Mouse (Mus musculus) liver, embryonic 15.5 days (tissue): ENCODE results near the gene Rplp0. TPM values are rescaled to one million over a fixed set of nuclear protein-coding genes. Genes with fewer than 3 reads are reported as not detected.

ENCODE experiments used
- ATAC-seq: fragments of 200-750 bp; cut with Nextera tagmentation; 2 replicates; pipeline ENCODE4 v1.8.0; 2017; ENCODE audit warnings: moderate number of reproducible peaks, mild to moderate bottlenecking, moderate library complexity; ENCODE audit not compliant: insufficient read depth
- H3K27ac ChIP-seq: fragments of 300-500 bp; sonication (generic); replicated peaks from 2 replicates; pipeline ENCODE4 v1.5.1; 2015; ENCODE audit warnings: mild to moderate bottlenecking, inconsistent platforms
- H3K27me3 ChIP-seq: fragments of 300-500 bp; sonication (generic); 2 replicates; pipeline ENCODE4 v1.6.1; 2015; ENCODE audit warnings: mild to moderate bottlenecking, inconsistent platforms
- H3K36me3 ChIP-seq: fragments of 300-500 bp; sonication (generic); replicated peaks from 2 replicates; pipeline ENCODE4 v1.6.1; 2015; ENCODE audit warnings: moderate library complexity, mild to moderate bottlenecking, inconsistent platforms
- H3K4me1 ChIP-seq: fragments of 300-500 bp; sonication (generic); replicated peaks from 2 replicates; pipeline ENCODE4 v1.6.1; 2015; ENCODE audit warnings: inconsistent platforms
- H3K4me2 ChIP-seq: fragments of 300-500 bp; sonication (generic); 2 replicates; pipeline ENCODE4 v1.6.1; 2015; ENCODE audit warnings: moderate library complexity, mild to moderate bottlenecking, inconsistent platforms
- H3K4me3 ChIP-seq: fragments of 300-500 bp; sonication (generic); replicated peaks from 2 replicates; pipeline ENCODE4 v1.5.1; 2015; ENCODE audit warnings: mild to moderate bottlenecking, inconsistent platforms
- H3K9ac ChIP-seq: fragments of 300-500 bp; sonication (generic); 2 replicates; pipeline ENCODE4 v1.6.1; 2015; ENCODE audit warnings: moderate library complexity, mild to moderate bottlenecking, inconsistent platforms
- H3K9me3 ChIP-seq: fragments of 300-500 bp; sonication (generic); replicated peaks from 2 replicates; pipeline ENCODE4 v1.6.1; 2016; ENCODE audit warnings: inconsistent platforms
- WGBS: fragments of 180-500 bp; shearing (Covaris S2); methylation state at CpG from one replicate; pipeline ENCODE4 v1.1.7; 2015; ENCODE audit warnings: mixed read lengths; ENCODE audit not compliant: insufficient replicate concordance; 5-methylcytosine and 5-hydroxymethylcytosine counted together
- polyA plus RNA-seq: library from polyadenylated mRNA; unstranded; fragments of >200 nt; fragmentation: Nextera tagmentation; extraction: Ambion mirVana; gene quantifications from 2 replicates; pipeline ENCODE4 v1.2.1, GENCODE M21; 2015

The Rplp0 gene
- polyA plus RNA-seq, 1 experiment from 2014 or later, result 1,078 TPM

DNA sequence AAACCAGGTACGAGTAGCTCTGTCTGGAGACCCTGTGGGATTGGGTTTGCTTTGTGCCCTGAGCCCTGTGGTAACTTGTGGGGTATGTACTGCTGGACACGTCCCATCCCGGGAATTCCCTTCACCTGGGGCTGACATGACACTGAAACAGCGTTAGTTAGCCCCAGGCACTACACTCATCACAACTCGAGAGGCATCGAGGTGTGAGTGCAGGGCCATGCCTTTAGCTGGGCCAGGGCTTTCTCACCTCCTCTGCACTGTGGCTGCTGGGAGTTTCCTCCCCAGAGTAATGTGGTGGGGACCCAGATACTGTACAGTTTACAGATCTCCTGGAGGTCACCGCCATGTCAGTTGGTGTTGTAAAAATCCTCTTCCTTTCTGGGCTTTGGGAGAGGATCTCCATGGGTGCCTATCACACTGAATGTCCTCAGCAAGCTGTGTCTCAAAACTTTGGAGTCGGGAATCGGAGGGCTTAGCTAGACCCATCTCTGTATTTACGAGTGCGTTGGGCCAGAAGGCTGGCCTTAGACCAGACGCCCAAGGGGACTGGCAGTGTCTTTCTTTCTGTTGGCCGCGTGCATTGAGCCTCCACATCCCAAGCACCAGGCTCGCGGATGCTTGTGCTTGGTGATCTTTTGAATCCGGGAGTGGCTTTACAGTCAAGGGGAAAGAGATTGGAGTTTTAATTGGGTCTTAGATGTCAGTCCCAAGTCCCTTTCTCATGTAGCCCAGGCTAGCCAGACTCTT is 32.6 kb upstream of the Rplp0 start:
- H3K27ac ChIP-seq, result no peak overlapping the region
- H3K9ac ChIP-seq, result no peak overlapping the region
- ATAC-seq, result no peak
- H3K27me3 ChIP-seq, result no peaks in the 10 kb centered on the region
- H3K4me1 ChIP-seq, result peaks cover 89% of the 10 kb centered on the region
- no peak overlapping the region for H3K4me3 ChIP-seq
- 0 out of 2 replicates have a peak, but pooled peaks cover 3% of the 10 kb centered on the region for H3K36me3 ChIP-seq
- 81% methylated on average over 17 of the region's 17 CpGs for WGBS
- H3K4me2 ChIP-seq, result no peak overlapping the region
- H3K9me3 ChIP-seq, result no peaks in the 10 kb centered on the region

DNA sequence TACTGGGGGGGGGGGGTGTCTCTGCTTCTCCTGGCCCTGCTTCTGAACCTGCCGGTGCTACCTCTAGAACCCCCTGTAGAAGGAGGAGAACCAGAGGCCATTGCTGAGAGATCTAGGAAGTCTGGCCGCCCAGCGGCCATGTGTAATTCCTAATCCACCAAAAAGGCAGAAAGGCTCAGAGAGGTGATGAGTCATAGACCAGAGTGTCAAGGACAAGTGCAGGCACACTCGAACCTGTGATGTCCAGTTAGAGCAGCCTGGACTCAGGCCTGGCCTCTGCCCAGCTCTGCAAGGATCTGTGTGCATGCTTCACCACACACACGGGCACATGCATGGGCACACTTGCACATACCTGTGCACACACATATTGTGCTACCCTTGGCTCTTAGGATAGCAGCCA is 31.1 kb upstream of the Rplp0 start:
- no peak for ATAC-seq
- H3K4me2 ChIP-seq, result no peak overlapping the region
- no peak overlapping the region for H3K9ac ChIP-seq
- 0 out of 2 replicates have a peak, but pooled peaks cover under 1% of the 10 kb centered on the region for H3K36me3 ChIP-seq
- 65% methylated on average over 5 of the region's 5 CpGs for WGBS
- no peaks in the 10 kb centered on the region for H3K27me3 ChIP-seq
- no peaks in the 10 kb centered on the region for H3K9me3 ChIP-seq
- peaks cover 89% of the 10 kb centered on the region for H3K4me1 ChIP-seq
- H3K4me3 ChIP-seq, result no peak overlapping the region
- H3K27ac ChIP-seq, result no peak overlapping the region

DNA sequence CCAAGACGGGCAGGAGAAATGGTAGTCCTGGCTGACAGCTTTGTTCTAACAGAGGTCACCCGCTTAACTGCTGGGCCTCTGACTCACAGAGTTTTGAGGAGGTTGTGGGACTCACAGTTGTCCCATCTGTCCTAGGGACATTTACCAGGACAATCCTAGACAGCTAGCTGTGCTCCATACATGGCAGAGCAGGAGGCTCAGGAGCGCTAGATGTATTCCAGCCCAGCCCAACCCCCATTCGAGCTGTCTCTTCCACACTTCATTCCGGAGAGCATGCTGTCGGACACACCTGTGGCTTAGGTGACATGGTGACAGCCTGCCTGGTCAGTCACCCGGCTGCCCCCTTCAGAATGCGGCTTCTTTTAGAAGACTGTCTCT is 29.9 kb upstream of the Rplp0 start:
- no peak for ATAC-seq
- H3K9me3 ChIP-seq, result no peaks in the 10 kb centered on the region
- H3K27ac ChIP-seq, result peak overlapping the region; percentile 82
- peaks cover 89% of the 10 kb centered on the region for H3K4me1 ChIP-seq
- 0 out of 2 replicates have a peak overlapping the region, but pooled peaks have one; percentile 17 for H3K4me2 ChIP-seq
- H3K36me3 ChIP-seq, result no peaks in the 10 kb centered on the region
- no peak overlapping the region for H3K4me3 ChIP-seq
- no peak overlapping the region for H3K9ac ChIP-seq
- H3K27me3 ChIP-seq, result no peaks in the 10 kb centered on the region
- WGBS, result 57% methylated on average over 8 of the region's 8 CpGs

DNA sequence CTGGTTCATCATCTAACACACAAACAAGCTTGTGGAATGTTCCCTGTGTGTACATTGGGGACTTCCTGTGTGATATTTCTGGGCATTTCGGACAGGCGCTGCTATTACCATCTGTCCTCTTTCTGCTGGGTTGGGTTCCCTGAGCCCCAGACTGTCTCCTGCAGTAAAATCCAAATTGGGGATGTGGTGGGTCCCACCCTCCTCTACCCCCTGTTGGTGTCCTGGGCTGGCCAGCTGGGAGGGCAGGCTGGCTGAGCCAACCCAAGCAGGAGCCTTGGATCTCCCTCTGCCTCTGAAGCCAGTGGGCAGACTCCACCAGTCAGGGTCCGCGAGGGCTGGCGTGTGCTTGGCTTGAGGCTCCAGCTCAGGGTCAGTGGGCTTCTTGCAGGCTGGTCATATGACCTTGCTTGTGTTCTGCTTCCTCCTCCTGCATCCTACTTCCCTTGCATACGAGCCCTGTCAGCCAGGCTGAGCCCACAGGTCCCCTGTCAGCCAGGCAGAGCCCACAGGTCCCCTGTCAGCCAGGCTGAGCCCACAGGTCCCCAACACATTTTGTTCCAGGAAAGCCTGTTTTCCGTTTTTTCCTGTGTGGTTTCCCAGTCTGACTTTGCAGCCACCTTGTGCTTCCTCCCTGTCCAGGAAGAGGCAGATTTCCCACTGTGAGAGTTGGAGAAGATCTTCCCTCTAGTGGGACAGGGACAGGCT is 29.4 kb upstream of the Rplp0 start:
- WGBS, result 36% methylated on average over 7 of the region's 7 CpGs
- ATAC-seq, result no peak

DNA sequence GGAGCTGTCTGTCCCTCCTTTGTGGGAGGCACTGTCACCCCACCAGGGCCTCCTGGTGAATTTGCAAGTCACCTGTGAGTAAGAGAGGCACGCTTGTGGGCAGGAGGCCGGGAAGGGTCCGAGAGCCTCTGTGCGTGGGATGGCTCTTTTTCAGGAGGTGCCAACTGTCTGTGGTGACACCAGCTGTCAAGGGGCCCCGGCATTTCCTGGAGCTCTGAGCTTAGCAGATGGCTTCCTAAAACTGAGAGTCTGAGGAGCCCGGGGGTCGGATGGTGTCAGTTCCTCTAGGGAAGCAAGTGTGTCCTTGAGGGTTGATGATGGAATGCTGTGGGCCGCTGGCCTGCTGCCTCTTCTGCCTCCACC is 28.8 kb upstream of the Rplp0 start:
- Histone ChIP-seq H3K27me3 (peaks cover 3% of the 10 kb centered on the region; the same call in 1 of the 2 replicates), H3K4me2 (peak overlapping the region; percentile 45), H3K9me3 (no peaks in the 10 kb centered on the region), H3K4me1 (peaks cover 89% of the 10 kb centered on the region), H3K36me3 (no peaks in the 10 kb centered on the region), H3K4me3 (no peak overlapping the region; the same call in 1 of the 2 replicates), H3K9ac (peak overlapping the region; percentile 23; the same call in 1 of the 2 replicates), H3K27ac (peak overlapping the region; percentile 82)
- WGBS, result 10% methylated on average over 8 of the region's 8 CpGs
- ATAC-seq, result no peak

More for the DNA sequence above, 29.4 kb upstream of the Rplp0 start:
- Histone ChIP-seq H3K9ac (peak overlapping the region; percentile 23; the same call in 1 of the 2 replicates), H3K4me2 (peak overlapping the region; percentile 45), H3K4me3 (no peak overlapping the region; the same call in 1 of the 2 replicates), H3K27me3 (no peaks in the 10 kb centered on the region), H3K36me3 (no peaks in the 10 kb centered on the region), H3K9me3 (no peaks in the 10 kb centered on the region), H3K4me1 (peaks cover 89% of the 10 kb centered on the region), H3K27ac (peak overlapping the region; percentile 82)

DNA sequence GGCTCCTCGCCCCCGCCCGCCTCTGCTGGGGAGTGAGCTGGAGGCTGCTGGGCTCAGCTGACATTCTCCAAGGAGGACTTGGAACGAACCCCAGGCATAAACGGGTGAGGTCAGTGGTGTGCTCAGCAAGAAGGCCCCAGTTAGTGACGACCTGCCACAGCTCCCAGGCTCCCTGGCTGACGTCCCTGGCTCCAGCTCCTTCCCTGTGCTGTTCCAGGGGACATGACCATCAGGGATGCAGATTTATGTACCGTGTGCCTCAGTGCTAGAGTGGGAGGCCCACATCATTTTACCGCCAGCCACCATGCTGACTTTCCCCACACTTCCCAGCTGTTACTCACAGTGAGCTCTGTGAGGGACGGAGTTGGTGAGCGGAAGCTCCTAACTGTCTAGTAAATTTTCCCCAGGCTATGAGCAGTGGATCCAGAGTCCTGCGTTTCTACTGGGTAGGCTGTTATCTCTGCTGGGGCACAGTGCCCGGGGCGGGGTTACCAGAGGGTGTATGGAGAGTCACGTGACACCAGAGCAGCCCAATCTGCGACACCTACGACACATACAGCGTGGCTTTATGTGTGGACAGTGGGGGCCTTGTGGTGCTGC is 27.5 kb upstream of the Rplp0 start:
- Histone ChIP-seq H3K9ac (peak overlapping the region; percentile 62; the same call in 1 of the 2 replicates), H3K9me3 (no peaks in the 10 kb centered on the region), H3K4me2 (peak overlapping the region; percentile 76), H3K27ac (peak overlapping the region; percentile 82), H3K4me1 (peaks cover 90% of the 10 kb centered on the region), H3K4me3 (peak overlapping the region; percentile 40), H3K36me3 (no peaks in the 10 kb centered on the region), H3K27me3 (peaks cover 3% of the 10 kb centered on the region; the same call in 1 of the 2 replicates)
- WGBS, result 17% methylated on average over 18 of the region's 18 CpGs
- peak; percentile 82 for ATAC-seq

DNA sequence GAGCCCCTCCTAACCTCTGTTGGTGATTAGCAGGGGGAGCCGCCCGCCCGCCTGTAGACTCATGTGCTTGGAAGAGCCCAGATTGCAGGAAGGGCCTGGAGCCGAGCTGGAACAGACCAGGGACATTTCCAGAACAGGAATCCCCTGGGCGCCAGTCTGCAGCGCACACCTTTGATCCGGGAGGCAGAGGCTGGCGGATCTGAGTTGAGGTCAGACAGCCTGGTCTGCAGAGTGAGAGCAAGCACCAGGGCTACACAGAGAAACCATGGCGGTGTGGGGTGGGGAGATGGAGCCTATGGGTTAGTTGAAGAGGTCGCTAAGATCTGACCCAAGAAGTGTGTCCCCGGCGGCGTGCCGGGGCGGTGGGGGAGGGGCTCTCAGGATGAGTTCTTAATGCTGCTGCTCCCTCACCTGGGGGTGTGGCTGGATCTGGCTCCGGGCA is 25.0 kb upstream of the Rplp0 start:
- no peak overlapping the region for H3K9ac ChIP-seq
- no peaks in the 10 kb centered on the region for H3K9me3 ChIP-seq
- H3K4me2 ChIP-seq, result peak overlapping the region; percentile 43
- H3K36me3 ChIP-seq, result no peaks in the 10 kb centered on the region
- peak overlapping the region; percentile 61 for H3K27ac ChIP-seq
- H3K27me3 ChIP-seq, result peaks cover 3% of the 10 kb centered on the region; the same call in 1 of the 2 replicates
- no peak for ATAC-seq
- WGBS, result 13% methylated on average over 16 of the region's 16 CpGs
- H3K4me3 ChIP-seq, result peak overlapping the region; percentile 10; the same call in 1 of the 2 replicates
- H3K4me1 ChIP-seq, result peaks cover 91% of the 10 kb centered on the region

DNA sequence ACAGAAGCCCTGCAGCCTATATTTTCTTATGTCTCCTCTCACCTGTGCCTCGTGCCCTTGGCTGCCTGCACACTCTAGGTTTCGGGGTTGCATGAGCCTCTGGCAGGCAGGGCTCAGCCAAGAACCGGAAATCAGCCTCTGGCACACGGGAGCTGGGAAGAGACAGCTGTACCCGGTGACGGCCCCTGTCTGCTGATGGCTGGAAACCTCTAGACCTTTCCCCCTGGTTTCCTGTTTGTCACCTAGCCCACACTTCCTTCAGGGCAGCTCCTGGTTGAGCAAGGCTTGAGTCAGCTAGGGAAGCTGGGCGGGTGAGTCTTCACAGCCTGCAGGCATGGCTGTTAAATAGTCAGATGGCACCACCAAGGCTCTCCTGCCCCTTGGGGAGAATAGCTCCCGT is 24.4 kb upstream of the Rplp0 start:
- WGBS, result 16% methylated on average over 8 of the region's 8 CpGs
- Histone ChIP-seq H3K9me3 (no peaks in the 10 kb centered on the region), H3K27me3 (peaks cover 3% of the 10 kb centered on the region; the same call in 1 of the 2 replicates), H3K27ac (peak overlapping the region; percentile 66), H3K4me3 (peak overlapping the region; percentile 10; the same call in 1 of the 2 replicates), H3K4me1 (peaks cover 91% of the 10 kb centered on the region), H3K9ac (no peak overlapping the region), H3K4me2 (peak overlapping the region; percentile 43), H3K36me3 (no peaks in the 10 kb centered on the region)
- ATAC-seq, result no peak

DNA sequence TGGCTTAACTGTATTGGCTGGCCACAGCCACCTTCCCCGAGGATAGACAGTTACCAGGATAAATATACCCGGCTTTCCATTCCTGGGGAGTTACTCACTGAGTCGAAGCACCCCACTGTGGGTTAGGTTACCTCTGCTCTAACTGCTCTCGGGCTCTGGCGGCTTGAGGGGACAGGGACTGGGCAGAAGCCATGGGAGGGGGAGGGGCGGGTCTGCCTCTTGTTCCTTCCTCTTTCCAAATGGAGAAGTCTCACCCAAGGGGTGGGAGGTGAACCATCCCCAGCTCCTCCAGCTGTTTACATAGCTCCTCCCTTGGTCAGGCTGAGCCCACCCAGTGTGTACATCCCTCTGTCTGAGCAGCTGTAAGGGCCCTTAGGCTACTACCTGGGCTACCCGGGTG is 23.6 kb upstream of the Rplp0 start:
- WGBS, result 16% methylated on average over 7 of the region's 7 CpGs
- no peaks in the 10 kb centered on the region for H3K36me3 ChIP-seq
- H3K9ac ChIP-seq, result no peak overlapping the region
- H3K27me3 ChIP-seq, result peaks cover 3% of the 10 kb centered on the region; the same call in 1 of the 2 replicates
- H3K4me2 ChIP-seq, result peak overlapping the region; percentile 43
- ATAC-seq, result no peak
- no peaks in the 10 kb centered on the region for H3K9me3 ChIP-seq
- H3K4me1 ChIP-seq, result peaks cover 83% of the 10 kb centered on the region
- H3K4me3 ChIP-seq, result no peak overlapping the region; the same call in 1 of the 2 replicates
- H3K27ac ChIP-seq, result peak overlapping the region; percentile 66

DNA sequence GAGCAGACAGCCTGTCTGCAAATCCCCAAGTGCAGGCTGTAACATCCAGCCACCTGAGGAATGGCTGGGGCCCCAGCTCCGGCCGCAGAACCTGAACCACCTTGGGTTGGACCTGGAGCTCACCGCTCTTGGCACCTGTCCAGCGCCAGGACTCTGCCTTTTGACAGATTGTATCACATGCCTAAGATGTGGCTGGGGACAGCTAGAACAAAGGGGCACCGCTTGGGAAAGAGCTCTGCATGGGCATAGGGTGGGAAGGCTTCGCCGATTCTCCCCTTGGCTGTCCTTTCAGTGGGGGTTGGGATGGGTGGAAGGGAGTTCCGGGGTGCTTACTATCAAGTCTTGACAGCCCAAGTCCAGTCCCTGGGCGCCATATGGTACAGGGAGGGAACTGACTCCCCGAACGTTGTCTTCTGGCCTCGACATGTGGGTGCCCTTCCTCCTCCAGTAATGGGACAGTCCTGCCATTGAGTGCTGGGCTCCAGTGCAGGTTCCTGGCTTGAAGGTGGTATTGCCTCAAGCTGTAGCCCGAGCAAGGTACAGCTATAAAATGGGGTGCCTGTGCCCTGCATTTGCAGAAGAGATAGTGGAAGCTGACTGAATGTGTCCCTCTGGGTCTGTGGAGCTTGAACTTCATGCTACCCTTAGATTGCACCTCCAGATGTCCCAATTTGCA is 21.1 kb upstream of the Rplp0 start:
- Histone ChIP-seq H3K4me2 (peak overlapping the region; percentile 32), H3K4me1 (peaks cover 80% of the 10 kb centered on the region), H3K9me3 (no peaks in the 10 kb centered on the region), H3K27me3 (peaks cover 3% of the 10 kb centered on the region; the same call in 1 of the 2 replicates), H3K4me3 (no peak overlapping the region), H3K27ac (0 out of 2 replicates have a peak overlapping the region, but pooled peaks have one; percentile 33), H3K36me3 (no peaks in the 10 kb centered on the region), H3K9ac (no peak overlapping the region)
- ATAC-seq, result peak; percentile 3; the same call in 1 of the 2 replicates
- WGBS, result 49% methylated on average over 13 of the region's 13 CpGs
